Mouse (Mus musculus) lung, postnatal 36 days (tissue): ENCODE data around the gene Megf11.

ENCODE experiments used
- DNase-seq: peaks from one replicate; pipeline ENCODE4 v3.0.0; 2022; ENCODE audit warnings: mixed read lengths

The Megf11 gene

GRCm38 (mm10) chr9:64395238-64395920, 10.0 kb downstream of the Megf11 start:
- no peak for DNase-seq

- peak; percentile 19 for DNase-seq
These were observed 11.7 kb downstream of the Megf11 start for GRCm38 (mm10) chr9:64397108-64397507.

GRCm38 (mm10) chr9:64399121-64399520, 13.7 kb downstream of the Megf11 start:
- no peak for DNase-seq

GRCm38 (mm10) chr9:64402141-64402540, 16.7 kb downstream of the Megf11 start:
- no peak for DNase-seq

GRCm38 (mm10) chr9:64406841-64407240, 21.4 kb downstream of the Megf11 start:
- DNase-seq = no peak

GRCm38 (mm10) chr9:64407390-64407970, 22.1 kb downstream of the Megf11 start:
- DNase-seq = no peak

GRCm38 (mm10) chr9:64408821-64409220, 23.4 kb downstream of the Megf11 start:
- DNase-seq = no peak

- no peak for DNase-seq
These were observed 35.0 kb downstream of the Megf11 start for GRCm38 (mm10) chr9:64420471-64420870.

- DNase-seq = no peak
These were observed 36.7 kb downstream of the Megf11 start for GRCm38 (mm10) chr9:64421986-64422616.

- DNase-seq = no peak
These were observed 38.5 kb downstream of the Megf11 start for GRCm38 (mm10) chr9:64423912-64424311.

- no peak for DNase-seq
These were observed 50.7 kb downstream of the Megf11 start for GRCm38 (mm10) chr9:64436121-64436520.

GRCm38 (mm10) chr9:64440101-64440500, 54.7 kb downstream of the Megf11 start:
- DNase-seq = no peak

GRCm38 (mm10) chr9:64445981-64446380, 60.6 kb downstream of the Megf11 start:
- DNase-seq = no peak

- no peak for DNase-seq
These were observed 61.6 kb downstream of the Megf11 start for GRCm38 (mm10) chr9:64447070-64447469.

- DNase-seq = peak; percentile 30
These were observed 62.1 kb downstream of the Megf11 start for GRCm38 (mm10) chr9:64447522-64447921.

- peak; percentile 6 for DNase-seq
These were observed 67.3 kb downstream of the Megf11 start for GRCm38 (mm10) chr9:64452769-64453168.

GRCm38 (mm10) chr9:64454196-64454595, 68.8 kb downstream of the Megf11 start:
- DNase-seq = no peak

GRCm38 (mm10) chr9:64455910-64456309, 70.5 kb downstream of the Megf11 start:
- no peak for DNase-seq

GRCm38 (mm10) chr9:64457596-64457995, 72.2 kb downstream of the Megf11 start:
- DNase-seq = no peak

GRCm38 (mm10) chr9:64461568-64462308, 76.3 kb downstream of the Megf11 start:
- no peak for DNase-seq

GRCm38 (mm10) chr9:64462870-64463269, 77.4 kb downstream of the Megf11 start:
- no peak for DNase-seq

- DNase-seq = no peak
These were observed 80.7 kb downstream of the Megf11 start for GRCm38 (mm10) chr9:64466090-64466489.

GRCm38 (mm10) chr9:64466564-64466963, 81.1 kb downstream of the Megf11 start:
- no peak for DNase-seq

- DNase-seq = no peak
These were observed 85.4 kb downstream of the Megf11 start for GRCm38 (mm10) chr9:64470806-64471205.
